Mouse (Mus musculus) heart, embryonic 15.5 days (tissue): Measurements from ENCODE around the gene Trip11. TPM values are rescaled to one million over a fixed set of nuclear protein-coding genes. Genes with fewer than 3 reads are reported as not detected.

Experiments
- ATAC-seq: fragments of 200-750 bp; cut with Nextera tagmentation; replicated peaks from 2 replicates; pipeline ENCODE4 v1.8.0; 2017; ENCODE audit warnings: low read depth, moderate TSS enrichment; ENCODE audit not compliant: insufficient number of reproducible peaks, insufficient read depth, low FRiP score
- H3K27ac ChIP-seq: fragments of 300-500 bp; sonication (generic); 2 replicates; pipeline ENCODE4 v1.5.1; 2015; ENCODE audit warnings: mild to moderate bottlenecking, inconsistent platforms
- H3K27me3 ChIP-seq: fragments of 300-500 bp; sonication (generic); 2 replicates; pipeline ENCODE4 v1.6.1; 2015; ENCODE audit warnings: inconsistent platforms
- H3K36me3 ChIP-seq: fragments of 300-500 bp; sonication (generic); 2 replicates; pipeline ENCODE4 v1.6.1; 2015; ENCODE audit warnings: mild to moderate bottlenecking, inconsistent platforms
- H3K4me1 ChIP-seq: fragments of 300-500 bp; sonication (generic); replicated peaks from 2 replicates; pipeline ENCODE4 v1.6.1; 2015; ENCODE audit warnings: inconsistent platforms
- H3K4me2 ChIP-seq: fragments of 300-500 bp; sonication (generic); 2 replicates; pipeline ENCODE4 v1.6.1; 2015; ENCODE audit warnings: inconsistent platforms, mild to moderate bottlenecking, moderate library complexity
- H3K4me3 ChIP-seq: fragments of 300-500 bp; sonication (generic); 2 replicates; pipeline ENCODE4 v1.5.1; 2015; ENCODE audit warnings: mild to moderate bottlenecking, inconsistent platforms
- H3K9ac ChIP-seq: fragments of 300-500 bp; sonication (generic); 2 replicates; pipeline ENCODE4 v1.6.1; 2015; ENCODE audit warnings: mild to moderate bottlenecking, inconsistent platforms
- H3K9me3 ChIP-seq: fragments of 300-500 bp; sonication (generic); replicated peaks from 2 replicates; pipeline ENCODE4 v1.6.1; 2016; ENCODE audit warnings: inconsistent platforms
- WGBS: fragments of 180-500 bp; shearing (Covaris S2); methylation state at CpG from one replicate; pipeline ENCODE4 v1.1.7; 2015; ENCODE audit warnings: mixed read lengths; 5-methylcytosine and 5-hydroxymethylcytosine counted together
- polyA plus RNA-seq: library from polyadenylated mRNA; unstranded; fragments of >200 nt; fragmentation: Nextera tagmentation; extraction: Ambion mirVana; gene quantifications from 2 replicates; pipeline ENCODE4 v1.2.1, GENCODE M21; 2015

Trip11 gene
- polyA plus RNA-seq, 1 experiment from 2014 or later, result 20.8 TPM

DNA sequence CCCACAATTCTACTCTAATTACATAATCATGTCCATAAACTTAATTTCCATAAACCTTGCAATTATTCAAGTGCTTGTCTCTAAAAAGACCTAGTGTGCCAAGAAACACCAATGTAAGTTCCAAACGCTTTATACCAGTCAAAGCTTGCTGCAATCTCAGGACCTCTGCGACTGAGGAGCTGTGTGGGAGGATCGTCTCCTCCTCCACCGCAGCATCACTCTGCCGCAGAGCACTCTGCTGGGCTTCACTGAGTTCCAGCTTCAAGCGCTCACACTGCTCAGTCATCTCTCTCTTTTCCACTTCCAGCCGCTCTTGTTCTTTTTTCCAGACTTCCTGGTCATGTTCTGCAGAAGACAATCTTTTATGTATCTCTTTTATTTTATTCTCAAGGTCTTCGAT, 19.8 kb downstream of the Trip11 start:
- H3K4me2 ChIP-seq, result no peak overlapping the region
- no peaks in the 10 kb centered on the region for H3K27me3 ChIP-seq
- ATAC-seq, result no peak
- no peaks in the 10 kb centered on the region for H3K4me1 ChIP-seq
- no peak overlapping the region for H3K9ac ChIP-seq
- 80% methylated on average over 8 of the region's 8 CpGs for WGBS
- no peak overlapping the region for H3K27ac ChIP-seq
- H3K36me3 ChIP-seq, result peaks cover 40% of the 10 kb centered on the region
- no peaks in the 10 kb centered on the region for H3K9me3 ChIP-seq
- no peak overlapping the region for H3K4me3 ChIP-seq

DNA sequence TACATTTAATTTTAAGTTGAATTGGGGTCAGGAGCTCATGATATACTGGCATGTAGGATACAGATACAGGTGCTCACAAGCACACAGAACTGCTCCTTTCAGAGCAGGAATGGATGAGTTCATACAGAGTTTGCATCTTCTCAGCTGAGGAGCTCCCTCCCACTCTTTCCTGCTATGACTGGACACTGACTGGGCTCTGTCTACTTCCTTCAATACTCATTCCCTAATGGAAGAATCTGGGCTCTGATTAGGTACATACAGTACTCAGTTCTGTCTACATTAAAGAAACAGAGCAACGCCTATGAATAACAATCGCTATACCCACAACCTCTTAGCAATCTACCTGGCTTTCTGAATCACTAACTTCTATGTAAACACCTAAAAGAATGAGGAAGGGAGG, 20.2 kb downstream of the Trip11 start:
- Histone ChIP-seq H3K9ac (no peak overlapping the region), H3K27me3 (no peaks in the 10 kb centered on the region), H3K4me3 (no peak overlapping the region), H3K4me1 (no peaks in the 10 kb centered on the region), H3K9me3 (no peaks in the 10 kb centered on the region), H3K36me3 (peaks cover 40% of the 10 kb centered on the region), H3K4me2 (no peak overlapping the region), H3K27ac (no peak overlapping the region)
- WGBS, result 96% methylated on average over 2 of the region's 2 CpGs
- ATAC-seq, result no peak

DNA sequence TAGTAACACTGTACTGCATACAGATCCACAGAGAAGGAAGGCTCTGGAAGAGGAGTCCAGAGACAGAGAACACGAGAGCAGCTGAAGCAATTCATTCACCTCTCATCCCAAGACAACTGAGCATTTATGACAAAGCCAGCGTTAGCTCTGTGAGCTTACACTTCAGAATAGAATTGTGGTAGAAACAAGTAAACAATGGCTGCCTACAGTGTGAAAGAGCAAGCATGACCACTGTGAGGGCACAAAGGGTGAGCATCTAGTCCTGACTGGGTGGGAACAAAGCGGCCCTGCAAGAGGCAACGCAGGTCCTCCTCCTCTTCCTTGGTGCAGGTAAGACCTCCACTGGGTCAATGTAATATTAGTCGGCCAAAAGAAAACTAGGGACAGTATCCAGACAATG, 22.0 kb downstream of the Trip11 start:
- Histone ChIP-seq H3K27ac (no peak overlapping the region), H3K4me2 (no peak overlapping the region), H3K9ac (no peak overlapping the region), H3K27me3 (no peaks in the 10 kb centered on the region), H3K9me3 (no peaks in the 10 kb centered on the region), H3K4me1 (no peaks in the 10 kb centered on the region), H3K36me3 (peaks cover 50% of the 10 kb centered on the region), H3K4me3 (no peak overlapping the region)
- ATAC-seq, result no peak
- 88% methylated on average over 5 of the region's 5 CpGs for WGBS

DNA sequence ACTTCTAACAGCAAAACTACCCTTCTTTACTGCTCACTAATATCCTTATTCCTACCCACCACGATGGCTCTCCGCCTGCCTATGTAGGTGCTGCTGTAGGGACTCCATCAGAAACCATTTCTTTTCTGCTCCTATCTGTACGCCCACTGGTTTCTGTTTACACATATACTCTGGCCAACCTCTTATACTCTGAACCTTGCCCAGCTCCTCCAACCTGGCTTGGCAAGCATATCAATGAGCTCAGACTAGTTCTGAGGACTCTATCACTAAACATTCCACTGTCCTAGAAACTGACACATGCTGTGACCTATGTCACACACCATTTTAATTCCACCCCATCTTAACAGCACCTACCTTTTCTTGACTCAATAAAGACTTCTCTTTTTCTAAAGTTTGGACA, 23.7 kb downstream of the Trip11 start:
- peaks cover 62% of the 10 kb centered on the region for H3K36me3 ChIP-seq

DNA sequence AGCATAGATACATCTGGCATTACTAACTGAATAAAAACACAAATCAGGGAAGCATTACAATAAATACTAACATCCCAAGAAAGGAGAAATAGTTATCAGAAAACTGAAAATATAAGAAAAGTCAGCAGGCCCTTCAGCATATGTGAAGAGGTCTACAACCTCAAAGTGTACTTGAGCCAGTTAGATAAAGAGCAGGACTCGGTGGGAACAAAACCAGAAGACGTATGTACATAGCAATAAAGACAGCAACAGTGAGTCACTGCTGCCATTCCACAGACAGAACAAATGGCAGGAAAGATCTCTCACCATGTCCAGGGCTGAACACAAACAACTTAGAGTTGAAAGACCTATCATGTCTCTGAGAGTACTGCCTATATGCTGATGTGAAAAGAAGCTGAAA, 24.8 kb downstream of the Trip11 start:
- no peak overlapping the region for H3K4me3 ChIP-seq
- H3K36me3 ChIP-seq, result peaks cover 67% of the 10 kb centered on the region
- no peaks in the 10 kb centered on the region for H3K27me3 ChIP-seq
- no peak overlapping the region for H3K4me2 ChIP-seq
- H3K4me1 ChIP-seq, result no peaks in the 10 kb centered on the region
- ATAC-seq, result no peak
- H3K27ac ChIP-seq, result no peak overlapping the region
- no peak overlapping the region for H3K9ac ChIP-seq
- WGBS, result 77% methylated on average over 2 of the region's 2 CpGs
- no peaks in the 10 kb centered on the region for H3K9me3 ChIP-seq

More for the DNA sequence above, 23.7 kb downstream of the Trip11 start:
- Histone ChIP-seq H3K27me3 (no peaks in the 10 kb centered on the region), H3K9me3 (no peaks in the 10 kb centered on the region), H3K27ac (no peak overlapping the region), H3K4me1 (no peaks in the 10 kb centered on the region), H3K4me2 (no peak overlapping the region), H3K9ac (no peak overlapping the region), H3K4me3 (no peak overlapping the region)
- no peak for ATAC-seq
- WGBS, result 84% methylated on average over 3 of the region's 3 CpGs

DNA sequence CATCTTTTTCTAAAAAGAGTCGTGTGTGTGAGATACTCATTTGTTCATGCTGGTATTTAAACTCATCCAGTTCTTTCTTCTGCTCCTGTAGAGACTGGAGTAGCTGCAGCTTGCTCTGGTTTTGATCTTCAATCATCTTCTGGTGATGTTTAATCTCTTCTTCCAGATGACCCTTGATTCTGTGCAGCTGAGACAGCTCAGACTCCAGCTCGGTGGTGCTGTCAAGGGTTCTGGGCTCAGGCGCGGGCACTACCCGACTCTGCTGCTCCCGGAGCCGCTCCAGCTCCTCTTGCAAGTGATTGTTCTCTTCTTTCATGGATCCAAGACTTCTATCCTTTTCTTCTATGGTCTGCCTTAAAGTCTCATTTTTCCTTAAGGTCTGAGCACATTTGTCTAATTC, 28.1 kb downstream of the Trip11 start:
- no peak overlapping the region for H3K27ac ChIP-seq
- H3K4me1 ChIP-seq, result no peaks in the 10 kb centered on the region
- ATAC-seq, result no peak
- no peak overlapping the region for H3K4me3 ChIP-seq
- peaks cover 48% of the 10 kb centered on the region for H3K36me3 ChIP-seq
- H3K9ac ChIP-seq, result no peak overlapping the region
- no peaks in the 10 kb centered on the region for H3K9me3 ChIP-seq
- H3K4me2 ChIP-seq, result no peak overlapping the region
- H3K27me3 ChIP-seq, result no peaks in the 10 kb centered on the region
- WGBS, result 95% methylated on average over 7 of the region's 7 CpGs

DNA sequence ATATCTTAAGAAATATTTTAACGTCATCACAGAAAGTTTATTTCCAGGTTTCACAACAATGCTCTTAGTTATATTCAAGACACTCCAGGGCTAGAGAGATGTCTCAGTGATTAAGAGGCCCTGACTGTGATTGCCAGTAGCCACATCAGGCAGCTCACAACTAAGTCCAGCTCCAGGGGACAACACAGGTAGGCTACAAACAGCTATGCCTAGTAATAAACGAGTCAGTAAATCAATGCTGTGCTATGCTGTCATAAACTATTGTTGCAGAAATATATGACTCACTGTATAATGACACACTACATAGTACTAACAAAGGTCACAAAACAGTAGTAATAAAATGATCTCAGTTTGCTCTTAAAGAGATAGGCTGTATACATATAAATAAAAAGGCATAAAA, 36.7 kb downstream of the Trip11 start:
- Histone ChIP-seq H3K4me2 (no peak overlapping the region), H3K27ac (no peak overlapping the region), H3K4me1 (no peaks in the 10 kb centered on the region), H3K9ac (no peak overlapping the region), H3K27me3 (no peaks in the 10 kb centered on the region), H3K9me3 (no peaks in the 10 kb centered on the region), H3K36me3 (peaks cover 44% of the 10 kb centered on the region), H3K4me3 (no peak overlapping the region)
- no peak for ATAC-seq
- 88% methylated on average over 2 of the region's 2 CpGs for WGBS

DNA sequence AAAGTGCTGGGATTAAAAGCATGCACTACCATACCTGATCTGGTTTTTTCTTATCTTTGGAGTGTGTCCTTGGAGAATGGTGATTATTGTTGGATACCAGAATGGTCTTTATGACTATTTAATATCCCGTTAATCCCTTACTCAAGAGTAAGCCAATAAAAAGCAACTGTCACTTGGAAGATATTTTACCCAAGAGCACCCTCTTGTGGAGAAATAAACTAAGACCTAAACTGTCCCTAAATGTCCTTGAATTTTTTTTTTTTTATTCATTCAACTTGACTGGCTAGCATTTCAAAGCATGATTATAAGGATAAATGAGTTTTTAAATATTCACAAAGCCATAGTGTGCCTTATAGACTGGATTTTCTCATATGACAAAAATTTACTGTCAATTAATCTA, 38.0 kb downstream of the Trip11 start:
- no peaks in the 10 kb centered on the region for H3K4me1 ChIP-seq
- 61% methylated on average over 1 of the region's 1 CpGs for WGBS
- no peaks in the 10 kb centered on the region for H3K27me3 ChIP-seq
- no peaks in the 10 kb centered on the region for H3K9me3 ChIP-seq
- no peak overlapping the region for H3K9ac ChIP-seq
- no peak for ATAC-seq
- no peak overlapping the region for H3K4me2 ChIP-seq
- peaks cover 44% of the 10 kb centered on the region for H3K36me3 ChIP-seq
- no peak overlapping the region for H3K4me3 ChIP-seq
- H3K27ac ChIP-seq, result no peak overlapping the region

DNA sequence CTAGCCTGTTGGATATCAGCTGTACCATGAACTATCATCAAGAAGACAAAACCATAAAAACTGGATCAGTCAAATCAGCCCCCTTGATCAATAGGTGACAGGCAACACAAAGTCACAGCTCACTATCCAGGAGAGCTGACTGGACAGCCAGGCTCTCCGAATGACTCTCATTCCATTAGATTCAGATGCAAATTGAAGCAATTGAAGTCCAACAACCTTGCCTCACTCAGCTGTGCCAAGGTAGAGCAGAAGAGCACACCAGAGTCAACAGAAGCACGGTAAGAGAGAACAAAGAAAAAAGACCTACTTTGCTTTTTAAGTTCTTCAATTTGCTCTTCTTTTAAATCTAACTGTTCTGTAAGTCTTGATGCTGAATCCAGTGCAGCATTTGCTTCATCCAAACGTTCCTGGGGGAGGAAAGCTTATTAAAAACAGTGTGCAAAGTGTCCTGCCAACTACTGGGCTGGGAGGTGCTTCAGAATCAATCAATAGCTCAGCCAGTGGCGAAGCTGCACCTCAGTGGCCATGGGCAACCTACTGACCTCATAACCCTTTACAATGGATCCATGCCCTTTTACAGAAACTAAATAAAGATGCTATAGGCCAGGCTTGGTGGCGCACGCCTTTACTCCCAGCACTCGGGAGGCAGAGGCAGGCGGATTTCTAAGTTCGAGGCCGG, 50.6 kb downstream of the Trip11 start:
- Histone ChIP-seq H3K4me3 (no peak overlapping the region), H3K4me1 (no peaks in the 10 kb centered on the region), H3K9ac (no peak overlapping the region), H3K27me3 (no peaks in the 10 kb centered on the region), H3K4me2 (no peak overlapping the region), H3K9me3 (no peaks in the 10 kb centered on the region), H3K27ac (no peak overlapping the region), H3K36me3 (peaks cover 18% of the 10 kb centered on the region; the same call in 1 of the 2 replicates)
- ATAC-seq, result no peak
- 88% methylated on average over 10 of the region's 10 CpGs for WGBS

DNA sequence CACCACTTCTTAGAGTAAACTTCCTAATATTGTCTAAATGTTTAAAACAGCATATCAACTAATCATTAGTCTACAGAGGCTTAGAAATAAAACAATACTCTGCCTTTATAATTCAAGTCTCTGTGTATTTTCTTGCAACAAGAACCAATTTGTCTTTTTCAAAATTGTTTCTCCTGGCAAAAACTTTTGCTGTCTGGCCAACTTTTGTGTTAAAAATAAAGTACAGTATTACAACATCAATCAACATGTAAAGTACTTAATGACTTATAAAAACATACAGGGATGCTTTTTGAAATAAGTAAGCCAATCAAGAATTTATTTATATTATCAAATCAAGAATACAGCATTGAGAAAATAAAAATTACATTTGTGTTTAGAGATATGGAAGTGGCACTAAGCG, 52.8 kb downstream of the Trip11 start:
- Histone ChIP-seq H3K27ac (no peak overlapping the region), H3K4me2 (no peak overlapping the region), H3K36me3 (peaks cover 9% of the 10 kb centered on the region; the same call in 1 of the 2 replicates), H3K9ac (no peak overlapping the region), H3K27me3 (no peaks in the 10 kb centered on the region), H3K9me3 (no peaks in the 10 kb centered on the region), H3K4me1 (no peaks in the 10 kb centered on the region), H3K4me3 (no peak overlapping the region)
- ATAC-seq, result no peak
- 78% methylated on average over 1 of the region's 1 CpGs for WGBS

DNA sequence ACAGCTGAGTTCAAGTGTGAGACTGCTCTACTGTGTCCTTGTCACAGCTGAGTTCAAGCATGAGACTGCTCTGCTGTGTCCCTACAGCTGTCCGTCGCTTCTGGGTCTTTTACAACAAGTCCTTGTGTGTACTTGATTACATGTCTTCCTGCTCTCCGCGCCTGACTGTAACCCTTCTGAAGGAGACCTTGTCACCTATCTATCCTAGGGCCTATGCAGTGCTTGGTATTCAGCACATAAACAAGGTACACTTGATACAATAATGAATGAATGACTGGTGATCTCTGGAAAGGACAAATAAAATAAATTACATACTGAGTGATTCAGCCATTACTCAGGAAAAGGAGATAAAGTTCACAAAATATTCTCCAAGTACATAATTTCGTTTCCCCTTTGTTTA, 55.1 kb downstream of the Trip11 start:
- Histone ChIP-seq H3K36me3 (peaks cover 3% of the 10 kb centered on the region; the same call in 1 of the 2 replicates), H3K9me3 (no peaks in the 10 kb centered on the region), H3K9ac (no peak overlapping the region), H3K4me2 (no peak overlapping the region), H3K27me3 (no peaks in the 10 kb centered on the region), H3K4me3 (no peak overlapping the region), H3K4me1 (no peaks in the 10 kb centered on the region), H3K27ac (0 out of 2 replicates have a peak overlapping the region, but pooled peaks have one; percentile 9)
- 67% methylated on average over 5 of the region's 5 CpGs for WGBS
- no peak for ATAC-seq

DNA sequence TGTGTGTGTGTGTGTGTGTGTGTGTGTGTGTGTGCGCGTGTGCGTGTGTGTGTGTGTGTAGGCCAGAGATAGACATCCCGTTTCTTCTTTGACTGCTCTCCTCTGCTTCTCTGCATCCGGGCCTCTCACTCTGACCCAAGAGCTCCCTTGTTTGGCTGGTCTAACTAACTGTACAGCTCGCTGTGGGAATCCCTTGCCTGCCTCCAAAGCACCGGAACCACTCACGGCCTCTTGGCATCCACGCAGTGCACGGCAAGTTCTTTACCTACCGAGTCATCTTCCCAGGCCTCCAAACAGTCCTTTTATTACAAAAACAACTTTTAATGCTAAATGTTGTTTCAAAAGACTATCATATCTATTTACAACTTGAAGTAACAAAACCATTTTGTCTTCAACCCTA, 58.7 kb downstream of the Trip11 start:
- Histone ChIP-seq H3K36me3 (no peaks in the 10 kb centered on the region), H3K4me2 (no peak overlapping the region), H3K4me3 (no peak overlapping the region), H3K4me1 (peaks cover 19% of the 10 kb centered on the region), H3K27ac (no peak overlapping the region), H3K9me3 (no peaks in the 10 kb centered on the region), H3K27me3 (no peaks in the 10 kb centered on the region), H3K9ac (no peak overlapping the region)
- no peak for ATAC-seq
- WGBS, result 93% methylated on average over 11 of the region's 11 CpGs
